Mouse (Mus musculus): ENCODE measurements around the gene Cpn1.

The Cpn1 gene

DNA sequence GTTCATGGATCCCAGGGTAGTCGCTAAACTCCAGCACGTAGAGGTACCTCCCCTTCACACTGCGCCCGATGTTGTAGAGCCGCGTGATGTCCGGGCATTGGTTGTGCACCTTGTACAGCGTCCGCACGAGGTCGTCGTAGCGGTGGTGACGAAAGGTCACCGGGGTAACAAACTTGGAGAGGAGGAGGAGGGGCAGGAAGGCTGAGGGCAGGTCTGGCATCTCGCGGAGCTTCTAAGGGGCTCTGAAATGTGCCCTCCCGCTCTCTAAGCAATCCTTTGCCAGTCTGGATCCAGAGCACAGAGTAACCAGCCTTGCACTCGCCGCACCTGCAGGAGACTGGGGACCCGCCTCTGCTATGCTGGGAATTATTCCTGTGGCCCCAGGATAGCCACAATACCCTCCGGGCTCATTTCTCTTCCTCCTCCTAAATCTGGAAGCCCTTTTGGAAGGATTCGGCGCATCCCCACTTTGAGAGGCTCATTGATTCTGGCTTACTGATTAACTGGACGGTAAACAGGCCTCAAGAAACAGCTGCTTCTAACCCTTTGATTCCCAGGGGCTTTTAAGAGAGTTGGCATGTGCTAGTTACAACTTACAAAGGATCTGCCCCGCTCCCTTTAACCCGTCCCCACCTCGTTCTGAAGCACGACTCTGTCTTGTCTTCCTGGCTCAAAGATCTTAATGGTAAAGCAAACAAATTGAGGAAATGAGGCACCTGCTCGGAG is at the start of gene Cpn1:
Cpn1 (minus strand) TSS at position 488 of the 726 bp plus-strand sequence.
- no peak for DNase-seq

DNA sequence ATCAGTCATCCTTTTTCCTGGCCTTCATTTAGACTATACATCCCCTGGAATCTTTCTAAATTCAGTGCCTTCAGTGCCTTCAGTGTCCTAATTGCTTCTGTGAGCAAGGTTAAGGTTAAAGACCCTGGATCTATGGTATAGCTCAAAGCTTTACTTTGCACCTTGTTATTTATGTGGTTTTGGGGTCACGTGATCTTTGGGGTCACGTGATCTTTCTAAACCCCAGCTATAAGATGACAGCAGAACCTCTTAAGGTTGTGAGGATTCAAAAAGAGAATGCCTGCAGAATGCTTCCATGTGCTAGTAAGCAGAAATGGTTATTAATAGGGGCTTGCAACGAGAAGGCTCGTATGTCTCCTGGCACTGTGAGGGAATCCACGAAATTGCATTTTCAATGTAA is 47.0 kb upstream of the Cpn1 start:
- no peak for DNase-seq

DNA sequence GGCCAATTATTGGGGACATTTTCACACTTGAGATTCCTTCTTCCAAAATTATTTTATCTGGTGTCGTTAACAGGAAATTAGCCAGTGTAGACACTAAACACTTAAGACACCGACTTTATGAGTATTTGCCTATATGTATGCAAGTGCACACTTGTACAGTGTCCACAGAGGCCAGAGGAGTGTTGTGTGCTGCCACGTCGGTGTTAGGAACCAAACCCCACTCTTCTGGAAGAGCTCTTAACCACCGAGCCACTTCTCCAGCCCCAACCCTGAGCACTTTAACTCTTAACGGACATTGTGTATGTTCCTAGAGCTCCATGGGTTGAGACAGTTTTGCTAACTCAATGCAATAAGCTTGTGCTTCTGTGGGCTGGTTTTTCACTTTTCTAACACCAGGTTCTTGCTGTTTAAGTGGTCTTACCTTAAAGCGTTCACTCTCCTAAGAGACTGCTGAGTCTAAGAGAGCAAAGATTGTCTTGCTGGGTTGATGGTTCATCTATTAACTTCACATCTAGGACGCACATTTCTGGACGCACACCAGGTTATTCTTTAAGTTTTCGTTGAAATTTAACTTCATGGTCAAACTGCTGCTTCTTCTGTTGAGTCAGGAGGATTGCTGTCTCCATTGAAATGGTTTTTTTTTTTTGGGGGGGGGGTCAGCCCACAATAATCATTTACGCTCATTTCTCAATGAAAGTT is 45.8 kb upstream of the Cpn1 start:
- DNase-seq: no peak

DNA sequence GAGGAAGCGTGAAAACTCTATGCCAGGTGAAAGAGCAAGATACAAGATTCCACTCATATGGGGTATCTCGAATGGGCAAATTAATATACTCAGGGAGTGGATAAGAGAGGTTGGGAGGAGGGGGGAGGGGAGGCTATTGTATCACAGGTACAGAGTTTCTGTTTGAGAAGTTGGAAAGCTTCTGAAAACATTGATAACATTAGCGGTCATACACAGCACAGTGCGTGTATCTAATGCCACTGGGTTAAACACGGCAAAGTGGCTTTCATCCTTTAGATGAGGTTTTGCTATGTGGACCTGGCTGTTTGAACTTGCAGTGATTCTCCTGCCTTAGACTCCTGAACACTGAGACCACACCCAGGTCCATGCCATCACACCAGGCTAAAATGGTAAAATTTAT is 43.7 kb upstream of the Cpn1 start:
- no peak for DNase-seq

DNA sequence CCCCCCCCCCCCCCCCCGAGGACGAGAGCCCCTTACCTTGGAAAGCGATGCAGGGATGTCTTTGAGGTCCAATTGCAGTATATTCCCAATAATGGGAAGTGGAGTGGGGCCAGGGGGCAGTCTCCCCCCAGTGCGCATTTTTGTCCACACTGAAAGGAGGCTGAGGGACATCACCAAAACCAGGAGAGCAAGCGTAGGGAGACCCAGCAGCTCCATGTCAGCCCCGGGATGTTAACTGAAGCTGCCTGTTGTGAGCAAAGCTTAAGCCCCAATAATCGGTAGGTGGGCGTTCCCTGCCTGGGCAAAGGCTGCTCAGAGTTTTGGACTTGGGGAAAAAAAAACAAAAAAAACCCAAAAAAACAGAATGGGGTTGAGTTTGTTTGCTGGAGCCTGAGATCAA is 42.6 kb upstream of the Cpn1 start, which contains the start of gene Cyp2c23:
Cyp2c23 (minus strand) TSS at position 237 of the 400 bp plus-strand sequence.
- DNase-seq: no peak

DNA sequence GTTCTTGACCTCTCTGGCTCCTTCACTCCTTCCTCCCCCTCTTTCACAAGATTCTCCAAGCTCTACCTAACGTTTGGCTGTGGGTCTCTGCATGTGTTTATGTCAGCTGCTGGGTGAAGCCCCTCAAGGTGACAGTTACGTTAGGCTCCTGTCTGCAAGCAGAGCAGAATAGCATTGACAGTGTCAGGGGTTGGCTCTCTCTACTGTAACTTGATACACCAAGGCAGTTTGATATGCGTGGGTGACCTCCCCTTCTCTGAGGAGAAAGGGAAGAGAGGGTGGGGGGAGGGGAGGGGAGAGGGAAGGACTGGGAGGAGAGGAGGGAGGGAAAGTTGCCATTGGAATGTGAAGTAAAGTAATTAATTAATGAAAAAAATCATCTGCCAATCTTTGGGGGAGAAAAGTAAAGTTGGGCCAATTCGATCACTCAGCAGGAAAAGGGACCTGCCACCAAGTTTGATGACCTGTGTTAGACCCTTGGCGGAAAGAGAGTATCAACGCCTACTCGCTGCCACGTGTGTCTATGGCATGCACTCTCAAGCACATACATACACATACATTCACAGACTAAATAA is 40.7 kb upstream of the Cpn1 start:
- no peak for DNase-seq

DNA sequence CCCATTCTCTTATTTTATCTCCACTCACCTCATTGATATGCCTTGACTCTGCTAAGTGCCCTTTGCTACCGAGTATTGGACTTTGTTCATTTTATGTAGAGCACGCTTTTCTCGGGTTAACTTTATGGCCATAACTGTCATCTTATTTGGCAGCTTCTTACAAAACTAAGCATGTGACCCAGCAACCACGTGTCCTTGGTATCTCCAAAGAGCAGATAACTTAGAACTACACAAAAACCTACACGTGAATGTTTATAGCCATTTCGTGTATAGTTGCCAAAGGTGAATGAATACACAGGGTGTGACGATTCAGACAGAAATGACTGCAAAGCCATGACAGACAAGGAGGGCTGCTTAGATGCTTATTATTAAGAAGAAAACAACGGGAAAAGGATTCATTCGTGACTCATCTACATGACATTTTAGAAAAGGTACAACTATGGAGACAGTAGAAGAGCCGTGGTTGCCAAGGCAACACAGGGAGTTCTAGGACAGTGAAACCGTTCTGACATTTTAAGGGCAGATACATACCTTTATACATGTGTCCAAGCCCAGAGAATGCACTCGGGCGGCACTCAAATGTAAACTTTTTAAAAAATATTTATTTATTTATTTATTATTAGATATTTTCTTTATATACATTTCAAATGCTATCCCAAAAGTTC is 38.7 kb upstream of the Cpn1 start:
- no peak for DNase-seq

DNA sequence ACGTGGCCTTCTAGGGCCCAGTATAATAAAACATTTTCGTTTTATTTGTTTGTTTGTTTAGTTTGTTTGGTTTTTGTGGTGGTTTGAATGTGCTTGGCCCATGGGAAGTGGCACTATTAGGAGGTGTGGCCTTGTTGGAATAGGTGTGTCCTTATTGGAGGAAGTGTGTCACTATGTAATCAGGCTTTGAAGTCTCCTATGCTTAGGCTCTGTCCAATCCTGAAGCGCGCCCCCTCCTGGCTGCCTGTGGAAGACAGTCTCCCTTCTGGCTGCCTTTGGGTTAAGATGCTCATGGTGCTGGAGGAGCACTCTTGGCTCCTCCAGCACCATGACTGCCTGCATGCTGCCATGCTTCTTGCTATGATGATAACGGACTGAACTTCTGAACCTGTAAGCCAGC is 36.7 kb upstream of the Cpn1 start:
- DNase-seq: no peak

DNA sequence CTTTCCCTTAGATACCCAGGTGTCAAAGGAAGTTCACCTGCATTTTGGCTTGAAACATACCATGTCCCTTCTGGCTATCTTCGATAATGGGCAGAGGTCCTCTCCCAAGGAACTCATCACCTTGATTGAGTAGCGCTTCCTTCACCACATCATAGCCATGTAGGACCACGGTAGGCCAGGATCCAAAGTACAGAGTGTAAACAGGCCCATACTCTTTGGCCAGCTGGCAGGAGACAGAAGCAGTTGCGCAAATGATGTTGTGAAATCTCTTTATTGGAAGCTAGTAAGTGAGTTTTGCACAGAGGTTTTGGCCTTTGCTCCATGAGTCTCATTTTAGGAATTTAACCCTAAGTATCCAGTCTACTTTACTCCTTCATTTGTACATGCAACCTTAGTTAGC is 35.1 kb upstream of the Cpn1 start:
- no peak for DNase-seq

DNA sequence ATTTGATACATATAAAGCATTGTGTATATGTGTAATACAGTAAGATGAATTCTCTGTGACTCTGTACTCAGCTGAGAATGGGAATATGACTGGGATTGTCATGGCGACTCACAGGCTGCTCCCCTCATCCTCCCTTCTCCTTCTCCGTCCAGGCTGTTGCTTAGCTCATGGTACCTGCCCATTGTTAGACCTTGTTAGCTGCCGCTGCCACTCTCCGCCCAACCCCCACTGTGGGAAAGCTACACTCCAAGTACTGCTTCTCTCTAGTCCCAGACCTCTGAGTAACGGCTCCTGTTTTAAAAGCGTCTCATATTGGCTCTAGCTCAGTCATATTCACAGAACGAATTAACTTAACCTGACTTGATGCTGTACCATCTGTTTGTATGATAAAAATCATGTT is 33.4 kb upstream of the Cpn1 start:
- no peak for DNase-seq

DNA sequence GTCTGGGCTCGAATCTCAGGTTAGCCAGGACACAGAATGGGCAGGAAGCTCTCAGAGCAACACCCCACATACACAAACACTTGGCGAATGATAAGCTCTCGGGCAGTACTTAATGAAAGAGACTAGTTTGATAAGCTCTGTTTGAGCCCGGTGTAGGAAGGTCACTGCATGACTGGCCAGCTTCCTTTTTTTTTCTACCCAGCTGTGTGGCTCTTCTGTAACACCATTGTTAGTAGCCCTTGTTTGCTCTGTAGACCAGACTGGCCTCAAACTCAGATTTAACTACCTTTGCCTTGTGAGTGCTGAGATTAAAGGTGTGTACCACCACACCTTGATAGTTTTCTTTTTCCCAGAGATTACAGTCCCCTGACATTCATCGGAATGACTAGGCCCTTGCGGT is 27.5 kb upstream of the Cpn1 start:
- DNase-seq: no peak

DNA sequence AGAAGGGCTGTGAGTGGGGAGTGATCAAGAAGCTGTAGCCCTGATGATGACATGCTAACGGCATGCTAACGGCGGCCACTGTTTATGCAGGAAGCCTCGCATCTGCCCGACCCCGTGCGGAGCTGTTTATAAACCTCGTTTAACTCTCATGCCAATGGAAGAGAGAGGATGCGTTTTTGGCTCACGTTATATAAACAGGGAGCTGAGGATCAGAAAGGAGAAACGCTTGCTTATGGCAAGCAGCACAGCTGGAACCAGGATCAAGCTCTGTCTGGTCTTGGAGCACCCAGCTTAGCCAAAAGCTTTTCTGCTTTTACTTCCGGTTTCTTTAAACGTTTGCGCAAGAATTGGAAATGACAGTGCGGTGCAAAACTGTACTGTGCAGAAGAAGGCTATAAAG is 22.4 kb upstream of the Cpn1 start:
- no peak for DNase-seq

DNA sequence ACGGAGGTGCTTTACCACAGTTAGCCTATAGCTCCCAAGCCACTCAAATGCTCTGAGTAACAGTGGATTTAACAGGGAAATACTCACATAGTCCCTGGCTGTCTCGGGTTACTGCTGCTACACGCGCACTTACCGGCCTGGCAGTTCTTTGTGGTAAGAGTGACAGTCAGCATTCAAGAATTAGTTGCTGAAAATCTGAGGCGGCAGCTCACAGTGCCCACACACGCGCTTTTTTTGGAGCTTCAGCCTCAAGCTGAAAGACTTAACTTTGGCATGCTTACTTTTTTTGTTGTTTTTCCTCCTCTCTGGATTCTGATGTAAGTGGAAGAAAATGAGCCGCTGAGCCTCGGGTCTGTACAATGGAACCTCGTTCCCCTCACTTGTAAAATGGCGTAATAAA is 20.8 kb upstream of the Cpn1 start:
- DNase-seq: no peak

DNA sequence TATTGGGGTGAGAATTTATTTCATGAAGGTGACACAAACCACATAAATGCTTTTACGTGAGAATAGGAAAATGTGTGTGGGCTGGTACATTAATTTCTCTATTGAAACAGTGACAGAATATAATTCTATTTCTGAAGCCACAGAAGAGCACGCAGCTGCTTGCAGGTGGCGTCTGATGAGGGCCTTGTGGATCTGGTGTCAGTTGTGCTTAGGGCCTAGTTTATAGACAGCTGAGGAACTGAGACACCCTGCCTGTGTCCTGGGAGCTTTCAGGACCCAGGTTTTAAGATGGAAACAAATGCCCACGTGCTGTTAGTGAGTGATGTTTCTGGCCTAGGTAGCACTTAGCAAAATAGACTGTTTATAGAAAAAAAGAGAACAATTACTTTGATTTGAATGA is 18.7 kb upstream of the Cpn1 start:
- no peak for DNase-seq

DNA sequence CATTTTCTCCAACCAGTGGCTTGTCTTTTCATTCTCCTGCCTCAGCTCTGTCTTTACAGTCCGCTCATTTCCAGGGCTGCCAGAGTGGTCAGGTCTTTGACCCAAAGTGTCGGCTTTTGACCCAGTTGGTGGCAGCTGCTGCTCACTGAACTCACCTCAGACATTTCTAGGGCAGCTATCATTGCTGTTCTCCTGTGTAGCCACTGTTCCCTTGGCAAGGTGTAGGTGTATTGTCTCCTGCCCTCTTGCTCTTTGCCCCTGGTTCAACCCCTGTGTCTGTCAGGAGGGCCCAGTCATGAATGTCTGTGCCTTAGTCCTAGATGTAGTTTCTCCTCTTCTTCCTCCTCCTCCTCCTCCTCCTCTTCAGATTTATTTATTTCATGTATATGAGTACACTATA is 17.9 kb upstream of the Cpn1 start:
- no peak for DNase-seq

DNA sequence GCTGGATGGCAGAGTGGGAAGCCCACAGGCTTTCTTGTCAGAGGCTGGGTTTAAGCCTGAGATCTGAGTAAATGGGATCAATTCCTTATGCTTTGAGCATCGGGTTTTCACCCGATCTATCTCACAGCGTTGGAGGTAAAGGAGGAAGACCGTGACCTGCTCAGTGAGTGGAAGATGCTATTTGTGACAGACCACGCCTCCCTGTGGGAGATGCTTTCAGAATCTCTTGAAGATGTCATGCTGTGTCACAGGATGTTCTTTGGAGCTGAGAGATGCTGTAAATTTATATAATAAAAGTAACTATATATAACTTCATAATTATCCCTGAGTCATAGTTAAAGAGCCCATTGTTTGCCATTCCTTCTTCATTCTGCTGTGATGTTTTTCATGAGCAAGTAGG is 14.4 kb upstream of the Cpn1 start:
- DNase-seq: no peak

DNA sequence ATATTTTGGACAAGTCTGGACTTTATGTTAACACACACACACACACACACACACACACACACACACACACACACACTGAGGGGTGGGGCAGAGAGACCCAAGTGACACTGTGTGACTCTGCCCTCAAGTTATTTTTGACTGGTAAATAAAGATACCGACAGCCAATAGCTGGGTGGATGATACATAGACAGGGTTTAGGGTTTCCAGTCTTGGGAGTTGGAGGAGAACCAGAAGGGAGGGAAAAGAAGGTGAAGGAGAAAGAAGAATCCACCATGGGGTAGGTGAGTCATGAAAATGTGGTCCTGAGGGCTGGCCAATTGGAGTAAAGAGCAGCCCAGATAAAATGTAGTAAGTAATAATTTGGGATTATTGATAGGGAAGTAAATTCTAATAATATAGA is 13.7 kb upstream of the Cpn1 start:
- DNase-seq: no peak

DNA sequence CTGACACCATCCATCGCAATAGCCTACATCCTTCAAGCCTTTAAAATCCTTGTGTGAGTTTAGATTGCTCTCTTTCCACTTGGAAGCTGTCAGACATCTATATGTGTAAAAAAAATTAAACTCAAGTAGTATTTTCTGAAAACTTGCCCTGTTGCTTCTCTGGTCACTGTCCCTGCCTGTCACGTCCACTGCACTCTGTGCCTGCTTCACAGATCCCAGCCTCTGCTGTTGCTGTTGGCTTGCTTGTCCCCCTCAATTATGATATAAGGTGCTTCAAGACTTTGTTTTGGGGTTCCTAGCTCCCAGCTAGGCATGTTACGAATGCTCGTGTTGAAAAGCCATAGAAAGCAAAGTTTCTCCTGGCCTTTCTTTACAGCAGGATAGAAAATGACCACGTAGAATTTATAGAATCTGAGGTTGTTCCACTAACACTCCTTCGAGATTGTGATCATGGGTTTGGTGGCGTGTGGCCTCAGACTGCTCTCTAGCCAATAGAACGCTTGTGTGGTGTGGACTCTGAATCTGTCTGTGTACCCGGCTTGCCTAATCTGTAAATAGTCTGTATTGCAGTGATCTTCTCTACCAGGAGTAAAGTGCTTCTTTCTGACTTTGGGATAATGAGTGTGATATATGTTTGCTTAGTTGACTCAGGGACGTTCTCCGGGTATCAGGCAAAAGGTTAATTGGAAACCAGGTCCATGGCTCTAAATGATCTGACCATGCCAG is 12.6 kb upstream of the Cpn1 start:
- no peak for DNase-seq

DNA sequence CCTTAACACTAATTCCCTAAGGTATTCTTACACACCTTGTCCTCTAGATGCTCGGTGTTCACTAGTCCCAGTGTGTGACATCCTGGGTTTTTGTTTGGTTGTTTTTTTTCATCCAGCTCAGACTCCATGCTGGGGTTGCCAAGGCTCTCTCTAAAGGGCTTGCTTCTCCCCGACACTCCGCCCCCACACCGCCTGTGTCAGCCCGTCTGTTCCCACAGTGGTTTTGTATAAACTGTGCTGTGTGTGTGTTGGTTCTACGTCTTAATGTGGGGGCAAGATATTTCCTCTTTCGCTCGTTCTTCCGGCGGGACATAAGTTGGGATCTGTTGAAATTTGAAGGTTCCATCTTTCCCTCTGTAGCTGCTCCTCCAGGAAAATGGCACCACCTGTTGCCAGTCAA is 11.7 kb upstream of the Cpn1 start:
- no peak for DNase-seq

DNA sequence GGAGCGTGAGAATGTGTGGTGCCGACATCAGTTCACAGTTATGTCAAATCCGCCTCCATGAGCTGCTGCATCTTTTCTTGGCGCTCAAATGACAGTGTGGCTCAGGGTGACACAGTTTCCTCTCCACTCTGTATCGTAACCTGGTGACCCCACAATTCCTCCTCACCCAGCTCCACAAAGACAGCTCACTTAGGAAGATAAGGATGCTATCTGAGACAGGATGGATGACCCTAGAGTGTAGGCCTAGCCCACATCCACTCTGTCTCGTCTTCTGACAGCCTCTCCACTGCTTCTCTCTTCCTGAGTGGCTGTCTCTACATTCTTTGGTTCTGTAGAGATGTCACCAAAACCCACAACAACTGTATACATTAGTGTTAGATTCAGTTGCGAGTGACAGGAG is 9.1 kb upstream of the Cpn1 start:
- DNase-seq: no peak

DNA sequence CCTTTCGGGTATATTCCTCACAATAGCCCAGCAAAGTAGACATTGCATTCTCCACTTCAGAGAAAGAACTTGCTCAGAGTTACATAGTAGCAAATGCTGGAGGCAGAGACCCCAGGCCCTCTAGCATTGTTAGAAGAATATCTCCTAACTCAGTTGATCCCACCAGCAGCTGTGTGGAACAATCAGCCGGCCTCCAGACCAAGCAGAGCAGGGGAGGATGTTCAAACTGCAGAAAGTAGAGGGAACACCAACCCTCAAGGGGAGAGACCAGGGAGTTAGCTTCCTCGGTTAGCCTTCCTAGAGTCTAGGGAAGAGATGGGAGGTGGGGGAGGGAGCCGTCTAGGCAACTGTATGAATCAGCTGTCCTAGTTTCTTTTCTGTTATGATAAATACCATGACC is 6.1 kb upstream of the Cpn1 start:
- DNase-seq: no peak

DNA sequence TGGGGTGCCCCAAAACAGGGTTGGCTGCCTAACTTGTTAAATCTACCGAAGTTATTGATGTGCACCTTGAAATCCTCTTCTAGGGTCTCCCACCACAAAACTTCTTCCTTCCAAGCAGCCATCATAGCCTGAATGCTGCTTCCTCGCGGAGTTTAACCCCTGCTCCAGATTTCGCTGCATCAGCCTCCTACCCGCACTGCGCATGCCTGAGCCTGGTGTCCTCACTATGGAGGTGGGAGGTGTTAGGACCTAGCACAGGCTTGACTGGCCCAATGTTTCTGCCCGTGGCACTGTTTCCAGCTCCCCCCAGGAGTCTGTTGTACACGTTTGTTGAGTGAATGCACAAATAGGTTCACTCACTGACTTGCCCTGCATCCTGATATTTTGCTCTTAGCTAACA is 4.0 kb upstream of the Cpn1 start:
- DNase-seq: no peak

DNA sequence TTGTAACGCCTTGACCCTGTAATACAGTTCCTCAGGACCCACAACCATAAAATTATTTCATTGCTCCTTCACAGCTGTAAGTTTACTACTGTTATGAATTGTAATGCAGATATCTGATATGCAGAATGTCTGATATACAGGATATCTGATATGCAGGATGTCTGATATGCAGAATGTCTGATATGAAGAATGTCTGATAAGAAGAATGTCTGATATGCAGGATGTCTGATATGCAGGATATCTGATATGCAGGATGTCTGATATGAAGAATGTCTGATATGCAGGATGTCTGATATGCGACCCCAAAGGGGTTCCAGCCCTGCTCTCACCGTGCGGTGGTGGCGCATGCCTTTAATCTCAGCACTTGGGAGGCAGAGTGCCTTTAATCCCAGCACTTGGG is 4.4 kb downstream of the Cpn1 start:
- DNase-seq: no peak
